Mouse (Mus musculus) left cerebral cortex, postnatal 25 days (tissue): ENCODE results near the gene Sergef. TPM values are rescaled to one million over a fixed set of nuclear protein-coding genes. Genes with fewer than 3 reads are reported as not detected.

ENCODE experiments used
- DNase-seq, 2 experiments: peaks; one replicate each; pipeline ENCODE4 v3.0.0; 2022; ENCODE audit warnings: low spot score in 2 of 2, mixed read lengths in 1 of 2
- intact Hi-C: fragments of 180-260 bp; cut with DNase I; formaldehyde crosslinking; loops from one replicate; pipeline ENCODE4 v1.15.1; 2025
- total RNA-seq, 2 experiments: library from RNA; stranded (reverse); gene quantifications; 2 replicates each; pipeline ENCODE4 v1.2.3; 2021

Gene Sergef
- total RNA-seq, 2 experiments from 2014 or later = 59.7 to 69.3 TPM

DNA sequence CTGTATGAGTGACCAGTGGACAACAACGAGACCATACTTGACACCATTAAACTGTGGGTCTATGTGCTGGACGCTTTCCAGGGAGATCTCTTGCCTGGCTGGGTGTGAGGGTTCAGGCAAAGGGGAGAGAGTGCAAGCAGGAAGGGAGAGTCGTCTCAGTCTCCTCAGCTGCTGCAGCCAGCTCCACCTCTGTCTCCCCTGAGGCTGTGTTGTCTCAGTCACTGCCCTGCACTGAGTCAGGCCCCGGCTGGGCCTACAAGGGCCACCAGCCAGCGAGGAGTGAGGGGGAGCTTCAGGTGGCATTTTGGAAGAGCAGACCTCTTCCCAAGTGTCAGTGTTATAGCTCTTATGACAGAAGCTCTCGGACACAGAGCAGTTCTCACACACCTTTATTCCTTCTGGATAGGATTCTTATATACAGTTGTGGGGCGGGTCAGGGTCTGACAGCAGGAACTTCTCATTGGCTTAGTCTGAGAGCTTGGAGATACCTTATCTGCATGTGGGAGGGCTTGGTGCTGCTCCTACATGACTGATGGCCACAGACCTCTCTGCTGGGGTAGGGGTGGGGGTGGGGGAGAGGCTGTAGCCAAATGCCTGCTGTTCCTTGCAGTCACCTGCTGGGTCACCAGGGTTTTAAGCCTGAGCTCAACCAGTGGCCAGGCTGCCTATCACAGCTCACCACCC, 168.4 kb downstream of the Sergef start:
- intact Hi-C loops = no loop called here
- DNase-seq = no peak

GRCm38 (mm10) chr7:46469542-46469941, 170.1 kb downstream of the Sergef start:
- no peak for DNase-seq
- intact Hi-C loops = no loop called here

DNA sequence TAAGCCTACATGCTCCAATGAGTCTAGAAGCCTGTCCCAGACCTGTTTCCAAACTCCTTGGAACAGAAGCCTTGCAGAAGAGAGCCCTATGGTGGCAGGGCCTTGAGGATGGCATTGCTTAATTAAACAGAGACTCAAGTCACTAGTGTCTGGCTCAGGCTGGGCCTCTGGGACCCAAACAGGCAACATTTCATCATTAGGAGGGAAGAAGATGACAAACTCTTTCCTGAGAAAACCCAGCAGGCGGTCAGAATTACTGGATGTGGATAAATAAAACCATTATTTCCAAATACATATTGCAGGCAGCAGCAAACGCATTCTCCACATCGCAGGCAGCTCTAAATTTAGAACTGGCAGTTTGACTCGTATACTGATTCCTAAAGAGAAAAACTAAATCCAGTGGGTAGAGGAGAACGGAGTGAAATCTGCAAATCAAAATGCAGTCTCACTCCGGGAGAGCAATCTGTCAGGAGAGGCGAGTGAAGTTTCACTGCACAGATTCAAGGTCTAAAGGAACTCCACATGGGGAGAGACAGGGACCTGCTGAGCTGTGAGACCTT, 173.1 kb downstream of the Sergef start:
- peak; percentile 27 to 61 for DNase-seq

DNA sequence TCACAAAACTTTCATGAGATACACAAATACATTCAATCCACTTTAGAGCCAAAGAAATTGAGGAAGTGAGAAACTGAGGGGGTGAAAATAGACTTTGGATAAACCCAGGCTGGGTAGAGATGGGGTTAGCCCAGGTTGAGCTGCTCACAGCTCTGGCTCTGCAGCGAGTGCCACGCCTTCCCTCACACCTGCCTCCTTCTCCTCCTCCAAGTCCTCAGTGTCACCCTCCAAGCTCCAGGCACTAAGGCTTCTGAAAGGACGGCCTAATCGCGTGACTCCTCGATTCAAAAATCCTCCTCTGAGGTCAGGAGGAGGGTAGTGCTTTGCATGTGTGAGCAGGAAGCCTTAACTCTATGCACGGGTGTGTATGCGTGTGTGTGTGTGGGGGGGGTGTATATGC, 176.5 kb downstream of the Sergef start:
- DNase-seq = no peak
- intact Hi-C loops = no loop called here

More for the DNA sequence above, 173.1 kb downstream of the Sergef start:
- intact Hi-C loops = no loop called here

DNA sequence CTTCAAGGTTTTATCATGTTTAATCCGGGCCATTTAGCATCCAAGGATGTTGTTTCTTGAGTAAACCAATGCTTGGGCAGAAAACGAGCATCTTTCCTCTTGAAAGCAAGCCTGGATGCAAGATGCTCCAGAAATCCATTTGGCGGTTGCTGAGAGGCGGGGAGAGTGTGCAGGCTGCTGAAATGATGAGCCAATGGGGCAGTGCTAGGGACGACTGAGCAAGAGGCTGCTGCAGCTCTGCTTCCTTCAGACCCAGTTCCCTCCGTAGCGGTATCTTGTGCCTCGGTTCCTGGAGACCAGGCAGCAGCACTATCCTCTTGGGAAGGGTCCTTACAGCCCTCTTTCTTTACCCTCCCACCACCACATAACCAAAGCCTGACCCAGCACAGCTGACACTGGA, 177.3 kb downstream of the Sergef start:
- intact Hi-C loops = no loop called here
- peak in 1 of 2 experiments; percentile 64 for DNase-seq

- intact Hi-C loops = no loop called here
- no peak for DNase-seq
Observed at GRCm38 (mm10) chr7:46459605-46460245, 179.9 kb downstream of the Sergef start.

GRCm38 (mm10) chr7:46459200-46459599, 180.4 kb downstream of the Sergef start:
- no peak for DNase-seq
- intact Hi-C loops = no loop called here

DNA sequence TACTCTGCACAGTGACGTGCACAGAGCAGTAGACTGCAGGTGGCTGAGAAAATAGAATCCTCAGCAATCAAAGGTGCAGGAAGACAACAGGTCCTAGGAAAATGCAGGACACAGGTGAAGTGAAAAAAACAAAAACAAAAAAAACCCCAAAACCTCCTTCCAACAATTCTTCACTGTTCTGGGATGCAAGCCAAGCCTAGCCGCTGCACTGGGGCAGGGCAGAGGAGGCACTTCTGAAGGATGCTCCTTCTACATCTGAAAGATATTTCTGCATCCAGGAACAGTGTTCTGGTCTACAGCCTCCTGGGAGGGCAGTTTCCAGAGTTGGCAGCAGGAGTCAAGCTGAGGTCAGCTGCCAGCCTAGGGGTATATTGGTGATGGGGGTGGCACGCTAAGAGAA, 181.7 kb downstream of the Sergef start:
- no peak for DNase-seq
- intact Hi-C loops = no loop called here

- peak in 1 of 2 experiments; percentile 38 for DNase-seq
- intact Hi-C loops = no loop called here
Observed at GRCm38 (mm10) chr7:46453930-46454679, 185.5 kb downstream of the Sergef start.

GRCm38 (mm10) chr7:46448922-46449645, 190.5 kb downstream of the Sergef start:
- DNase-seq = no peak
- intact Hi-C loops = no loop called here

DNA sequence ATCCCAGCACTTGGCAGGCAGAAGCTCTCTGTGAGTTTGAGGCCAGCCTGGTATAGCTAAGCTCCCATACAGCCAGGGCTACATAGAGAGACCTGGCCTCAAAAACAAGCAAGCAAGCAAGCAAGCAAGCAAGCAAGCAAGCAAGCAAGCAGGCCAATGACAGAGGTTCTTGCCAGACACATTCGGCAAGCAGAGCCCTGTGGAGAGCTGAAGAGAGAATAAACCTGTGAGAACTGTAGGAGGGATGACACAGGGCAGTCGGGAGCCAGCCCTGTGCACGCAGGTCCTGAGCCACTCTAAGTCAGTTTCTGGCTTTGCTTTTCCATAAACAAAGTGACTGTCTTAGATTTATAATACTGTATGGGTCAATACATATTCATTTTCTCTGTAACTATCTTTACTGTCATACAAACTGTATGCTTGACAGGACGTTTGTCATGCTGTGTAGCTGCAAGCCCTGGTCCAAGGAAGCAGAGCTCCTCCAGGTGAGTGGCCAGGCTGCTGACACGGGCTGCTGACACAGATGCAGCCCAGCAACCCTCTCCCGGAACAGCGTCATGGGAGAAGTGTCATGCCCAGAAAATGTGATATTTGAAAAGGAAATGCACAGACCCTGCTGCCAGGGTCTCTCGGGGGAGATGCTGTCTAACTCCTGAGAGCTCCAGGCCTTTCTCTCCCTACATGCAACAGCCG, 192.0 kb downstream of the Sergef start:
- intact Hi-C loops = no loop called here
- DNase-seq = no peak

- intact Hi-C loops = no loop called here
- DNase-seq = no peak
Observed at GRCm38 (mm10) chr7:46445896-46446295, 193.7 kb downstream of the Sergef start.

- DNase-seq = no peak
- intact Hi-C loops = no loop called here
Observed at GRCm38 (mm10) chr7:46443163-46443562, 196.4 kb downstream of the Sergef start.

- intact Hi-C loops = loop anchor here (2.0 kb wide), 1 partner anchor 40 kb away; no protein-coding TSS in a partner anchor
- no peak for DNase-seq
Observed at GRCm38 (mm10) chr7:46438537-46439141, 201.0 kb downstream of the Sergef start.

GRCm38 (mm10) chr7:46435833-46436232, 203.8 kb downstream of the Sergef start:
- no peak for DNase-seq
- intact Hi-C loops = no loop called here

- DNase-seq = no peak
- intact Hi-C loops = no loop called here
Observed at GRCm38 (mm10) chr7:46433874-46434273, 205.7 kb downstream of the Sergef start.

DNA sequence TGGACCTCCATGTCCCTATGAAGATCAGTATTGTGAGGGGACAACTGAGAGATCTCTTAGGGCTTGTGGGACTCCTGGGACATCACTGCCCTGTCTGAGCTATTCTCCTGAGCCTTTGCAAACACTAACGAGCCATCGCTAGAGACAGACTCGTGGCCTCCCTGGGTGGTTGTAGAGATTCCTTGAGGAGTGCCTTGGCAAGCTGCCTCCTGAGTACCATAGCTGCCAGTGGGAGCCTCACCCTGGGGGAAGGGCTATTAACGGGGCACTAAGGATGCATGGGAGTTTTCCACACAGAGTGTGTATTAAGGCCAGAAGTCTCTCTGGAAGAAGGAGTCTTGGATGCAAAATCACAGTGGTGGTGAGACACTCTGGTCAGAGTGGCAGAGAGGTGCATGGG, 214.6 kb downstream of the Sergef start:
- DNase-seq = no peak
- intact Hi-C loops = no loop called here

GRCm38 (mm10) chr7:46423951-46424350, 215.7 kb downstream of the Sergef start:
- DNase-seq = no peak
- intact Hi-C loops = loop anchor here (2.0 kb wide), 1 partner anchor 27 kb away; the partner anchor contains the start of gene Kcnc1
